Mouse (Mus musculus): ENCODE data around the gene Zkscan8.
"Not testable (repeated sequence)": the region's sequence is repeated elsewhere in the genome, so short reads cannot be mapped to it uniquely, and the experiment has no call there.

Zkscan8 gene

DNA sequence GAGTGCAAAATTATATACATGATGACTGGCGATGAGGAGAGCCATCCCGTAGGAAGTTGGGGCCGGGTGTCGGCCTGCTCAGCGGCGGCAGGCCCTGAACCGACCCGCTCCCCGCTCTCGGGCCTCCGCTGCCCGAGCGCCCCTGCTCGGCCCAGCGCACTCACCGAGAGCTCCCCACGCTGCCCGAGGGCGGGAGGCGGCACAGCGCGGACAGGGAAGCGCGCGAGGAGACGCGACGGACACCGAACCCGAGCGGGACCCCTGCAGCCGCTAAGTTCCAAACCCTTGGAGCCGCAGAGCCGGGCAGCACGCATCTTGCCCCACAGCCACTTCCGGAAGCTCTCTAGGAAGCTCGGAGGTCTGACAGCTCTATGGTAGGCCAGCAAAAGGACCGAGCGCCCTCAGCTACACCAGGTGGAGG is at the start of gene Zkscan8:
Gene Zkscan8 (minus strand): TSS at position 340 of the 421 bp plus-strand sequence.
- DNase-seq: peak; percentile 72 to 84

DNA sequence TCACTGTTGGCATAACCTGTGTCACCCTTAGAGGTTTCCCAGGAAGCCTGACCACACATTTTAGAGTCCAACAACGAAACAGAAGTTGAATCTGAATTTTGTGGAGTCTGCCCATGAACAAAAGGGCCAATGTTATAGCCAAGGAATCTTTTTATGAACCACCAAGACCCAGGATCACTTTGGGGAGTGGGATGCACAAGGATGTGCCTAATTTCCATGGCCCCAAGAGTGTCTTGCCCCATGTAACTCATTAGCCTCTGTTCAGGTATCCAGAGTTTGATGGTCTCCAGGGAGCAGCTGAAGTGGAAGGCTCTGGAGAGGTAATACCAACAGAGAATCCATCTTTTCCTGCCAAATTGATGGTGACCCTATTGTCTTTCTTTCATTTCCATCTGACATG is 28.9 kb upstream of the Zkscan8 start, which contains the start of gene Olfr1535:
Gene Olfr1535 (minus strand): TSS at position 101 of the 400 bp plus-strand sequence.
- DNase-seq: no peak

- DNase-seq: no peak
These were observed 19.6 kb upstream of the Zkscan8 start for GRCm38 (mm10) chr13:21550416-21551110.

DNA sequence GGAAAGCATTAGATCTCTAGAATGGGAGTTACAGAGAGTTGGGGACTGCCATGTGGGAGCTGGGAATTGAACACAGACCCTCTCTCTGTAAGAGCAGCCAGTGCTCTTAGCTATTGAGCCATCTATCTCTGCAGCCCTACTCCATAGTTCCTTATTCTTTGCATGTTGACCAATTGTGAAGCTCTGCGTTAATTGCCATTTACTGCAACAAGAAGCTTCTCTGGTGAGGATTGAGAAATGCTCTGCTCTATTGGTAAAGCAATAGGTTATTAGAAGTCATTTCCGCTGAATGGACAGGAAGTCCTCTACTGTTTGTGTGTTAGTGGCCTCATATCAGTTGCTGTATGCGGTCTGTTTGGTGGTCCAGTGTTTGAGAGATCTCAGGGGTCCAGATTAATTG is 18.6 kb upstream of the Zkscan8 start:
- no peak for DNase-seq

DNA sequence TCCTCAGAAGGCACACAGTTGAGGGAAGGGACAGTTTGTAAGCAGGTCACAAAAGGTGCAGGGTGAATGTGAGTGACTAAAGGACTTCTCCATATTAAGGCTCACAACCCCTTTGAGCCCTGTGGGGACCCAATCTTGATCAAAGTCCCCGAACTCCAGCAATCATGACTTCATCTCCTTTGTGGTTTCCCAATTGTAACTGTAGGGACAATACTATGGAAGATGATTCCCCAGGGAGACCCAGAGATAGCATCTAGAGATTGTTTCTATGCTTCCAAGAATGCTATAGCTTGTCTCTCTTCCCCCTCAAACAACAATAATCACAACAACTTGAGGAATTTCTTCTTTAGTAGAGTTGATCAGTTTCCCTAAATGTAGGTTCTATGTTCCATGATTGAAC is 11.8 kb upstream of the Zkscan8 start, which contains the start of gene Olfr1366:
Gene Olfr1366 (minus strand): TSS at position 101 of the 400 bp plus-strand sequence.
- DNase-seq: no peak

DNA sequence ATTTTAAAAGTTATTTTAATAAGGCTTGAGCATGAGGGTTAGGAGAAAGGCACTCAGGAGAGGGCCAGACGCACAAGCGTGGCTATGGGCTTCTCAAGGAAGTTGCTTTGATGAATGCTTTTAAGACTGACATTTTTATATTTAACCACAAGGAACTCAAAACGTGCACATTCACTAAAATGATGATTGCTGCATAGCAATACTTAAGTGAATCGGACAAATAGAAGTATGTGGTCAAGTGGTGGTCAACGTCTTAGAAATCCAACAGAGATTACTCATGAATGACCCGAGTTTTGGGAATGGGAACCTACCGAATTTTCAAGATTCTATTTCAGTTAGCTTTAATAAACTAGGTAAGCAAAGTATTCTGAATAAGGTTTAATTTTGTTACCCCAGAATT is 784 bp downstream of the Zkscan8 start:
- no peak for DNase-seq

DNA sequence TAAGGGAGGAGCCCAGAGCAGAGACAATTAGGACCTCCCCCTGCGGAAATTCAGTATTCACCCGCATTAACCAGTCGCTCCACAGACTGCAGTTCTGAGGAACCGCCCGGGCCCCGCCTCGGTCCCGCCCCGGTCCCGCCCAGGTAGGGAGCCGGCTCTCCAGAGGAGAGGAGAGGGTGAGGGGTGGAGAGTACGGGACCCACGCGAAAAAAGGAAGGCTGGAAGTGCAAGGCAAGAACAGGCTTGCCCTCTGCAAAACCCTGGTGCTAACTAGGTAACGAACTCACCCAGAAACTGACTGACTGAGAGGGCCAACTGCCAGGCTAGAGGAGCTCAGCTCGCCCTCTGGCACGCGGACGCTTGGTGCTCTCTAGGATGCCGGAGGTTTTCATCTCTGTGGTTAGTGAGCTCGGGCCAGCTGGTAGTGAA is 24.7 kb downstream of the Zkscan8 start:
- DNase-seq: peak; percentile 62 to 75

GRCm38 (mm10) chr13:21502296-21502695 is 28.6 kb downstream of the Zkscan8 start:
- no peak for DNase-seq

DNA sequence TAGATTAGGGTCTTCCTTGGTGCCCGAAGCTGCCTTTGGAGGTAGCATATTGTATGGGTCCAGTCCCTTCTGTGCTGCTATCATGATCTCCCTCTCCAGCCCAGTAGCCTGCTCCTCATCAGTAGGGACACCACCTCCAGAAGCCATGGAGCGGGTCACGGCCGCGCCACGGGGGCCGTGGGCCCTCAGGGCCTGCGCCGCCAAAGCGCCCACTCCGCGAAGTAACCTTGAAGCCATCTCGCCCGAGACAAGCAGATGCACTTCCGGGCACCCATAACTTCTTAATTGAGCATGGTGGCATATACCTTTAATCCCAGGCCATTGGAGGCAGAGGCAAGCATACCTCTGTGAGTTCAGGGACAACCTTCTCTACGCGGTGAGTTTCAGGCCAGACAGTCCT is 29.7 kb downstream of the Zkscan8 start, which contains the start of gene Gm11273:
Gene Gm11273 (minus strand): TSS at position 237 of the 400 bp plus-strand sequence.
- DNase-seq: not testable (repeated sequence)

DNA sequence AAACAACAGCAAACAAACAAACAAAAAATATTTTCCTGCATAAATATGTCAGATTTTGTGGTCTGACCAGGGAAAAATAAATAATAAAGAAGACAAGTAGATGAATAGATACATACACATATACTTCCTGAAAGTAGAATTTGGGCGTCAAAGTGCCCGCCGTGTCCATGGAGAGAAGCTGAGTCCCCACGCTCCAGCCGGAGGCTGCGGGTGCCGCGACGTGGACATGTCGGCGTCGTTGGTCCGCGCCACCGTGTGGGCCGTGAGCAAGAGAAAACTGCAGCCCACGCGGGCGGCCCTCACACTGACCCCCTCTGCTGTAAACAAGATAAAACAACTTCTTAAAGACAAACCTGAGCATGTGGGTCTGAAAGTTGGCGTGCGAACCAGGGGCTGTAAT is 35.8 kb downstream of the Zkscan8 start, which contains the start of gene AK157302:
Gene AK157302 (plus strand): TSS at position 144 of the 400 bp plus-strand sequence.
- DNase-seq: peak in 1 of 2 experiments; percentile 6

DNA sequence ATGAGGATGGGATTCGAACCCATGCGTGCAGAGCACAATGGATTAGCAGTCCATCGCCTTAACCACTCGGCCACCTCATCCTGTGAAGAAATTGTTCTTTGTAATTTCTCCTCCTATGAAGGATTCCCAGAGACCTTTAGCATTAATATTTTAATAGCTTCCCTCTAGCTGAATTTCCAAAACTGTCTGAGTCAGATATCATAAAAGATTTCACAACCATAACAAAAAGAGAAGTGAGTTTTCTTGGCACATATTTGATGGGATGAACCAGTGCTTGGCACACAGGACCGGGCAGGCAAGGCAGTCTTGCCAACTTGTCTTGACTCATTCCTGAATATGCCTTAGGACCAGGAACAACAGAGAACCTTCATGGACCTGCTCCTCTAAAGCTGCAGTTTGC is 38.1 kb downstream of the Zkscan8 start:
- DNase-seq: no peak

DNA sequence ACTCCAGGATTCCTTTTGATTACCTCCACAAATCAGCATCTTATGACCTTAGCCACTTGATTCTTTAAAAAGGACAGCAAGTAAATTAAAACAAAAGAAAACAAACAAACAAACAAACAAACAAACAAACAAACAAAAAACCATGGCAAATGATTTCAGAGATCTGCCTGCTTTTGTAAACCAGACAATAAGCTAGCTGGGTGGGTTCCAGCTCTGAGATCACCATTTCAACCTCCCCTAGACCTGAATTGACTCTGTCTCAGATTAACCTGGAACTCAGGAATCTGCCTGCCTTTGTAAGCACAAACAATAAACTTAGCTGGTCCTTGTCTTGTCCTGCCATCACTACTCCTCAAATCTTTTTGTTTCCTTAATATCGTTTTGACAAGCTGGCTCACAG is 44.0 kb downstream of the Zkscan8 start:
- DNase-seq: no peak

GRCm38 (mm10) chr13:21478759-21479670 is 51.9 kb downstream of the Zkscan8 start, which contains the start of the genes Zkscan4 and Gm10065:
Gene Zkscan4 (plus strand): TSS chr13:21478907.
Gene Gm10065 (minus strand): TSS chr13:21479441.
- peak in 1 of 2 experiments; percentile 2 for DNase-seq

GRCm38 (mm10) chr13:21472427-21472826 is 58.5 kb downstream of the Zkscan8 start:
- no peak for DNase-seq

GRCm38 (mm10) chr13:21469097-21469496 is 61.8 kb downstream of the Zkscan8 start:
- DNase-seq: no peak

DNA sequence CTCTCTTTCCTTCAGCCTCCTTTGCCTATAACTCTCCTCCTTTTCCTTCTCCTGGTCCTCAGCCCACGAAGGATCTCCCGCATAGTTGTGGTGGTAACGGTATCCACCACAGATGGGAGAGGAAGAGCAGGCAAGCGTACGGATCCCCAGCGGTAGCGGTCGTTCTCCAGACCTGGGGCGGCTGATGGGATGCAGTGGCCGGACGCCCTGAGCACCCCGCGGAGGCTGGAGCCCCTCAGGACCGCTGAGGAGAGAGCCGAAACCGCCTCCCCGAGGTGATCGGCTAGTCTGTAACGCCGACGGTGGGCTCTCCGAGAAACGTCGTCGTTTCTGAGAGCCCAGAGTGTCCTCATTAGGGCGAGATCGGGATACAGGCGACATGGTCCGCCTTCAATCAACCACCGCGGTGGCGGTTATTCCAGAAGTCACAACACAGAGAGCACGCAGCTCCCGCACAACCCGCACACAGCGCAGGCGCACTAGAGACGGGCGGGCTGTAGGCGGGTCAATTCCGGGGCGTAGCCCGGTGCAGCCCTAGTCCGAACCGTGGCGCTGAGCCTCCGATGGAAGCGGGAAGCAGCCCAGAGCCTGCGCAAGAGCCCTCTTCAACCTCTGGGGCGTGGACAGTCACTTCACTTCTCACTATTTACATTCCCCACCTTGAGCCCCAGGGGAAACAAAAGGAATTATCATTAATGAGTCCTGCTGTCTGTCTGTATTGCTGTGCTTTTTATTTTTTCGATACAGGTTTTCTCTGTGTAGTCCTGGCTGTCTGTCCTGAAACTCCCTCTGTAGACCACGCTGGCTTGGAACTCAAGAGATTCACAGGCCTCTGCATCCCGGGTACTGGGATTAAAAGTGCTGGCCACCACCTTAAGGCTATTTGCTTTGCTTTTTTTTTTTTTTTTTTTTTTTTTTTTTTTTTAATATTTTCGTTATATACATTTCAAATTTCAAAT is 62.6 kb downstream of the Zkscan8 start, which contains the start of gene Nkapl:
Gene Nkapl (minus strand): TSS at position 449 of the 959 bp plus-strand sequence.
- DNase-seq: peak; percentile 45 to 64

- no peak for DNase-seq
These were observed 63.6 kb downstream of the Zkscan8 start for GRCm38 (mm10) chr13:21467336-21467735.
